Mouse (Mus musculus) spleen, adult 18-20 months (tissue): Measurements from ENCODE around the gene Dennd4a.

Experiments used
- DNase-seq, 2 experiments: peaks; one replicate each; pipeline ENCODE4 v3.0.0; 2022; ENCODE audit warnings: mixed read lengths in 2 of 2

Dennd4a gene

GRCm38 (mm10) chr9:64925771-64926170 is 114.6 kb downstream of the Dennd4a start:
- no peak for DNase-seq

DNA sequence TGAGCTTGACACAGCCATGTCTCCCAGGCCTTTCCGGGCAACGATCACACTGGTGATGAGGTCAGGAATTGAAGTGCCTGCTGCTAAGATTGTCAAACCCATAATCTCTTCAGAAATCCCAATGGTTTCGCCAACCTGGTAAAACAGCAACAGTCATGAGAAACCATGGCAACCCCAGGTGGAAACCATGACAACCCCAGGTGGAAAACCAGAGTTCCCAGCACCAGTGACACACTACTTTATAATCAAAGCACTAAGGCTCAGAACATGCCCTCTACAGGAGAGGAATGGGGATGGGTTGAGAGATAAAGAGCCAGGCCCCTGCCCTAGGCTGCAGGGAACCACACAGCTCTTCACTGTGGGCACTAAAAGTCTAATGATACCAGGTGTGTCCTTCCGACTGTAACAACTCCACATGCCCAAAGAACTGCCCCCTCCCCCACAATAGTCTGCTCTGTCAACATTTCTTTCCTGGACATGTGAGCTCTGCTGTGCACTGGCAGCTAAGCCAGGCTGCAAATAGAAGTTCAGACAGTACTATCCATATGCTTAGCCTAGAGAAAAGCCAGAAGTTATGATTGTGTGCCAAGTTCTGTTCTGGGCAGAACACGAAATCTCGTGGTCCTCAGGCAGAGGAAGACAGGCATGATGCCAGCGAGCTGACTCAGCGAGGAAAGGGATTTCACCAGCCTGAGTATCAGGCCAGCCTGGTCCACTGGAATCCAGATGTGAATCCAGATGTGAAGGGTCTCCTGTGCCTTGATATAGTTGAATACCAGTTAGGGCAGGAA is 115.3 kb downstream of the Dennd4a start:
- no peak for DNase-seq

DNA sequence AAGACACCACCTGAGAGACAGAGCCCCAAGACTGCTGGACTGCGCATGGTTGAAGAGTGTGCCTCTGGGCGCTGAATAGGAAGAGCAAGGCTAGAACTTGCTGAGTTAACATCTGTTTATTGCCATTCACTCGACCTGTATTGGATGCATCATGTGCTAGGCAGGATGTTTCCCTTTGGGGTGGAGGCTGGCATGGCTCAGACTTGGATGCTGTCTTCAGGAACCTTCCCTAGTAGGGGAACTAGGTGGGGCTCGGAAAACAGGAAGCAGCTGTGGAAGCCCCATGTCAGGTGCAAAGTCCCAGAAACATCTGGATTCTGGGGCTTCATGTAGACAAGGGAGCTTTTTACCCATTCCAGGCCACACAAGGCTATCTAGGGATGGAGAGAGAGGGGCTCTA is 119.1 kb downstream of the Dennd4a start:
- DNase-seq: no peak

DNA sequence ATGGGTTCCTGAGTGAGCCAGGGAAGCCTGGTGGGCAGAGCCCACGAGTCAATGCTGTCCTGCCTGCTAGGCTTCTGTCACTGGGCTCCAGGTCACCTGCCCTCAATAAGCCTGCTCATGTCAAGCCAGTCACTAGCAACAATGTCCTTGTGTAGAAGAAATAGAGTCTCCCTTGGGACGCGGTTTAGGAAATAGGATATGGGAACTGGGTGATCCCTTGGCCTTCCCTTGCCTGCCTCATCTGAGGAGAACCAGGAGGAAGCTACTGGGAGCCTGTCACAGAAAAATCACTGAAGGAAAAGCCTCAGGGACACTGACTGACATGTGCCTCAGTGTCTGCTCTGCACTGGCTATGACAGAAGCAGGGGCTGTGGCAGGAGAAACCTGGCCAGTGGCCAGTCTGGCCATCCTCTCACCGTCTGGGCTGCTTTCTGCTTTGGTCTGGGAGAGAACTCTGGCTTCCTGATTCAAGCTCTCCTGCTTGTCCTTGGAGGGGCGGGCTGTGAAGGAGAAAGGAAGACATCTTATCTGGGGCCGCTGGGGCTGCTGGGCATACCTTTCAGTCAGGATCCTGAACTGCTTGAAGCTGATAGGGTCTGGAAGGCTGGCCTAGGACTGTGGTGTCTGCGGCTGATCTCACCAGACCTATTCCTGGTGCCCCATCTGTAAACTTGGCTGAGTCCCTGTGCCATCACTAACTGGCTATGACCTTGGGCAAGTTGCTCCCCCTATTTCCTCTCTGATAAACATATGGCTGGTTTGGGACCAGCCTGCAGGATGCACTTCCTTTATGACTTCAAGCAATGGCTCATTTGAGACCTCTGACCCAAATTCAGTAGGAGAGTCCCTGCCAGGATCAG is 120.8 kb downstream of the Dennd4a start:
- DNase-seq: no peak

DNA sequence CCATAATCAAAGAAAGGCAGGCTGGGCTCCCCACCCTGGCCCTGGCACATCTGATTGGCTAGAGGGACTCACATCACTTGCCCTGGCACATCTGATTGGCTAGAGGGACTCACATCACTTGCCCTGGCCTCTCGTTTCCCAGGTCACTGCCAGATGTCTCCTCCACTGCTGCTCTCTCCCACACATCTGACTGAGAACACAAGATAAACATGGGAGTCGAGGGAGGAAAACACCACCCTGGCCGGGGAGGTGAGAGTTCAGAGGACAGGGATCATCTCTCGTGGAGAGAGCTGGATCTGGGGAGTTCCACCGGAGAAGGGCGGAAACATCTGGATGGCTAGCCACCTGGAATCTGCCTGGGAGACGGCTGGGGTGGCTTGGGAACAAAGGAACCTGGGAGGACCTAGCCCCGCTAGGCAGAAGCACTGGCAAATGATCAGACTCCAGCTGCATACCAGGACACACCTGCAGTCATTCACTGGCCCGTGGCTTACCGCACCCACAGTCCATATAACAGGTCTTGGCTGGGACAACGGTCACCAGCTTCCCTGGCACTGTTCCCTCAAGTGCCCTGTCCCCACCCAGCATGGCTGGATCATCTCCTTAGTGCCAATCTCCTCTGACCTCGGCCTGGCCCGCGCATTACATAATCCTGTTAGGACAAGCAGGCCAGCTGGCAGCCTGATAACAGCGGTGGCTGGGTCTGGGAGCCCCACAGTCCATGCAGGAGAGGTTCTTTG is 123.0 kb downstream of the Dennd4a start:
- DNase-seq: no peak

DNA sequence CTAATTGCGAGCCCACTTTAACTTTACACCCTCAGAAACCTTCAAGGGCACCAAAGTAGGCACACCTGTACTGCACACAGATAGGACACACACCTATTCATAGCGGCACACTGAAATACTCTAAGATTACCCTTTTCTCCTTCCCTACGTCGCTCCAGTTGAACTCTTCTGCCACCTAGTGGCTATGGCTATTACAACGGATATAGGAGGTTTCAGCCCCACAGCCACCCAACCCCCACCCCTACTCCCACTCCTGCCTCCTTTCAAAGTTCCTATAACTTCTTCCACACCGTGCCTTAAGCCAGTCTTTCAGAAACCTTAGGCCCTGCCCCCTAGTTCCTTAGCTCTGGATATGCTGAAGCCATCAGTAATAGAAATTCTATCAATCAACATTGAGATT is 125.4 kb downstream of the Dennd4a start:
- peak in 1 of 2 experiments; percentile 58 for DNase-seq

GRCm38 (mm10) chr9:64937491-64937890 is 126.4 kb downstream of the Dennd4a start:
- DNase-seq: no peak

DNA sequence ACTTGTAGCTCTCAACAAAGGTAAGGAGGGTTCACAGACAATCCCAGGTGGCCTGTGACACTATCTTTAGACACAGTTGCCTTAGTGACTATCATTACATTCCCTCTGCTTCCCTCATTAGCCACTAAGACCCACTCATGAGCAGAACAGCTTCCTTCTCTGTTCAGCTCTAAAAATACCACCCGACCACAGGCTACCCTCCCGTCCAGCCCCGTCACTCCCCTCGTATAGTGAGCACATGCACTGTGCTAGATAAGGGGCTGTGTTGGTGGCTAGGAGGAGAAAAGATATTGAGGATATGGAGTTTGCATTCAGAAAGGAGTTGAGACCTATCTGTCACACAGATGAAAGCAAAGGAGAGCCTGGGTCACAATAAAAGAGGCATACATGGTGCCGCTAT is 127.4 kb downstream of the Dennd4a start:
- DNase-seq: no peak

DNA sequence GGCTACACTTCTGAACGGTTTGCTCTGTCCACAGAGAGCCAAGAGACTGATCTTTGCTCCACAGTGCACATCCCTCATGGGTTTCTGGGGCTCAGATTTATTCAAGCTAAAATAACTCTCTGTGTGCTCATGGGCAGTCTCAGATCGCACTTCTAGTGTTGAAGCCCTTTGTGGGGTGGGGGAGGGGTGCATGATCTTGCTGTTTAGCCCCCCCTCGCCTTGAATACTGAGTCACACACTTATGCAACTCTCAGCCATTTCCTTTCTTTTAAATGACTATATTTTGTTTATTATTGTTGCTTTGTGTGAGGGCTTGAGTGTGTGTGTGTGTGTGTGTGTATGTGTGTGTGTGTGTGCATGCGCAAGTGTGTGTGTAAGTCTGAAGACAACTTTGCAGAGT is 128.1 kb downstream of the Dennd4a start:
- DNase-seq: no peak

- no peak for DNase-seq
Observed at GRCm38 (mm10) chr9:64939790-64940189, 128.7 kb downstream of the Dennd4a start.

DNA sequence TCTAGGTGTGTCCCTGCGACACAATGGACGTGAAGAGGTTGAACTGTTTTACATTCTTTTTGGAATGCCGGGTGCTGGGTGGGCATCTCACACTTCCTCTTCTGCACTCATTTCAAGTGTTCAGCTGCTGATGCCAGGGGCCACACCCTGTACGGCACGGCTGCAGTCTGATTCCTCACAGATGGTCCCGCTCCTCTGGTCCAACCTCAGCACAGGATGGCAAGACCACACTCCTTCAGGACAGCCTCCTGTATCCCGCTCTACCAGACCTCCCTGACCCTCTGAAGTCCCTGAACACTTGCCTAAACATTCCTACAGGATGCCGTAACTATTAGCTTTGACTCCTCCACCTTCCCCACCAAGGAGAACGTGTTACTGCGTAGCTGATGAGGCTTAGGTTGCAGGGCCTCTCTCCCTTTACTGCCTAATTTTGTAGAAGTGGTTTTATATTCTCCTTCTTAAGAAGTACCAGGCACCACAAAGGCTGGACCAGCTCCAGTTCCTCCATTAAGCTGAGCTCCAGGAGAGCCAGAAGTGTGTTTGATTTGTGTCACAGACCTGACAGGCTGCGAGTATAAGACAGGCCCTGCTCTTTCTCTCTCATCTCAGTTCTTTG is 129.7 kb downstream of the Dennd4a start:
- DNase-seq: no peak

DNA sequence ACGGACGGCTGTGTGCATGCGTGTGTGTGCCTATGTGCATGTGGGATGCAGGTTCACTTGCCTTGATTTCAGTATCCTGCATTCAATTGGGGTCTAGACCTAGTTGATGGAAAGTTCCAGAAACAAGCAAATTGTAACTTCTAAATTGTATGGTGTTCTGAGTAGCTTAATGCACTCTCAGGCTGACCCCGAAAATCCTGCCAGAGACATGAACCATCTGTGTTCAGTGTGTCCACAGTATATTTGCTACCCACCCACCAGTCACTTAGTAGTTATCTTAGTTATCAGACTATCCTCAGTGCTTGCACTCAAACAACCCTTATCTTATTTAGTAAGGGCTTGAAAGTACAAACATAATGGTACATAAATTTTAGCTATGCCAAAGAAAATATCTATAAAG is 130.5 kb downstream of the Dennd4a start:
- DNase-seq: no peak

GRCm38 (mm10) chr9:64943997-64944396 is 132.9 kb downstream of the Dennd4a start:
- no peak for DNase-seq

DNA sequence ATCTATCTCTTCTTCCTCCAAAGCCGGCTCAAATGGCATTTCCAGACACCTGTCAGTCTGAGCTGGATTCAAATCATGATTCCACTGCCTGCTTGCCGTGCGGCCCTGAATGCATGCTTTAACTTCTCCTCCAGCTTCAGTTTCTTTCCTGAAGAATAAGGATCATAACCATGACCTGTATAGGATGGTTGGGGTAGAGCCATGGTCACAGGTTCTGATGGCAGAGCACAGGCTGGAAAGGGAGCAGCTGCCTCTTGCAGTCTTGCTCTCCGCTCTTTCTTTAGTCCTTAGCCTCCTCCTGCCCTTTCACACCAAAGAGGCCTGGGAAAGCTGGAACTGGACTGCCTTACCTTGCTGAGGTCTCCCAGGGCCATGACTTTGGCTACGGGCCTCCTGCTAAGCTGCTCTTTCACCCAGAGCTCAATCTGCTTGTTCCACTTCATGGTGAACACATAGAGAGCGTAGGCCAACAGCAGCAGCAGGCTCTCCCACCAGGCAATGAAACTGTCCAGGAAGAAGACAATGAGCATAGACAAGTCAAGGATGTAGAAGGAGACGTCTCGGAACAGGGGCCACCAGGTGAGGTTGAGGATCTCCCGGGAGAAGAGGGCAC is 136.4 kb downstream of the Dennd4a start:
- no peak for DNase-seq

DNA sequence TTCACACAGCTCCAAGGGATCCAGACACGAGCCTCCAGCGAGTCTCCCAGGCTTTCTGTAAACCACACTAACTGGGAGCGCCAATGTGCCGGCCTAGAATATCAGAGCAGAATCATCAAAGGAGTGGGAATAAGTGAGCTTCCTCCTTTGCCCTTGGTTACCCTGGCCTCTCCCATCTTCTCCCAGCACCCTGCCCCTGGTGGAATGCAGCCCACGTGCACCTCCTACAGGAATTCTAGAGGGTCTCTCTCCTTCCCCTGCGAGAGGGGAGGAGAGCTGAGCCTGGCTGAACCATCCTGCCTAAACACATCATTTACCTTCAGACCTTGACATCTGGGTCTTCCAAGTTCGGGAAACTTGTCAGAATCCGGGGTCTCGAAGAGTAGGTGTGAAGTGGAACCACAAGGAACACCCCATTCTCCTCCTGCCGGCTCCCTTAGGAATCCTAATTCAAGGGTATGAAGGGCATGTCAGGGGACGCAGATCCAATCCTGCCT is 140.1 kb downstream of the Dennd4a start, which contains the start of gene Slc24a1:
TSS of gene Slc24a1 (minus strand) at position 447 of the 497 bp plus-strand sequence.
- DNase-seq: no peak

DNA sequence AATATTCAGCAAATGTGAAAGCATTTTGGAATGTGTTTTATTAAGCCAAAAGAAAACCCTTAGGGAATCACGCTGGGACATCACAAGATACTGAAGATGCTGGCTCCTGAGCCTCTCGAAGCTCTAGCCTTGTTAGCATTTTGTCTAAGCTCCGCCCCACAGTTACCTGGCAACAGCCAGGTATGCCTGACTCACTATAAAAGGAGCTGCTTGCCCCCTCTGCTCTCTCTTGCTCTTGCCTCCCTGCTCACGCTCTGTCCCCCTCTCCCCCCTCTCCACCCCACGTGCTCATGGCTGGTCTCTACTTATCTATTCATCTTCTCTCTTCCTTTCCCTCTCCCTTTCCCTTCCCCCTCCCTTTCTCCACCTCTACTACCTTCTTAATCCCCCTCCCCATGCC is 140.9 kb downstream of the Dennd4a start:
- DNase-seq: no peak

GRCm38 (mm10) chr9:64953190-64953589 is 142.1 kb downstream of the Dennd4a start:
- no peak for DNase-seq

GRCm38 (mm10) chr9:64956337-64956736 is 145.2 kb downstream of the Dennd4a start:
- peak in 1 of 2 experiments; percentile 30 for DNase-seq

GRCm38 (mm10) chr9:64957276-64957675 is 146.1 kb downstream of the Dennd4a start:
- DNase-seq: no peak

GRCm38 (mm10) chr9:64960117-64960977 is 149.2 kb downstream of the Dennd4a start, which contains the start of gene Ints14:
TSS of gene Ints14 (plus strand) at chr9:64960905.
- DNase-seq: peak; percentile 88 to 97

DNA sequence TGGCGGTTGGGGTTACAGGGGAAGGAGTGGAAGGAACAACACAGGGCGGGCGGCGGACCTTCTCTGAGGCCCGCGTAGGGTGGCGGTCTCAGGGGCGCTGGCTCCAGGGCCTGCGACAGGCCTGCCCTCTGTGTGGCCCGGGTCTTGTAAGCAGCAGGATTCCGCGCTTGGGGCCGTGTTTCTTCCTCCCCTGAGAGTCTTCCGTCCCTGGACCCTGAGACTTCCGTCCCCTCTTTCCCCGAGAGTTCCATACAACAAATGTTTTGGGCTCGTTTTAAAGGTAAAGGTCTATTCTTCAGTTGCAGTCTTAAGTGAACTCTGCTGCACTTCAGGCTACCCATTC is 149.8 kb downstream of the Dennd4a start:
- DNase-seq: no peak
